Mouse (Mus musculus) limb, embryonic 14.5 days (tissue): ENCODE data around the gene Fam210b. TPM values are rescaled to one million over a fixed set of nuclear protein-coding genes. Genes with fewer than 3 reads are reported as not detected.
"Not testable (repeated sequence)": the region's sequence is repeated elsewhere in the genome, so short reads cannot be mapped to it uniquely, and the experiment has no call there.

Experiments used
- ATAC-seq: fragments of 200-750 bp; cut with Nextera tagmentation; 2 replicates; pipeline ENCODE4 v1.8.0; 2017; ENCODE audit warnings: low read depth, moderate number of reproducible peaks, moderate TSS enrichment; ENCODE audit not compliant: low FRiP score
- DNase-seq: peaks from one replicate; pipeline ENCODE4 v3.0.0-alpha.2; 2015; ENCODE audit warnings: low spot score
- H3K27ac ChIP-seq: fragments of 300-500 bp; sonication (generic); replicated peaks from 2 replicates; pipeline ENCODE4 v1.5.1; 2014; ENCODE audit warnings: low read depth, mild to moderate bottlenecking, low read length, moderate library complexity, mixed read lengths
- H3K27me3 ChIP-seq: fragments of 300-500 bp; sonication (generic); 2 replicates; pipeline ENCODE4 v1.6.1; 2014; ENCODE audit warnings: low read length, mixed read lengths; ENCODE audit not compliant: control insufficient read depth, insufficient read depth
- H3K36me3 ChIP-seq: fragments of 300-500 bp; sonication (generic); 2 replicates; pipeline ENCODE4 v1.6.1; 2014; ENCODE audit warnings: mild to moderate bottlenecking, low read length, moderate library complexity, mixed read lengths; ENCODE audit not compliant: control insufficient read depth, insufficient read depth
- H3K4me1 ChIP-seq: fragments of 300-500 bp; sonication (generic); 2 replicates; pipeline ENCODE4 v1.6.1; 2014; ENCODE audit warnings: antibody characterized with exemption, low read length, mixed read lengths; ENCODE audit not compliant: control insufficient read depth, insufficient read depth
- H3K4me2 ChIP-seq: fragments of 300-500 bp; sonication (generic); replicated peaks from 2 replicates; pipeline ENCODE4 v1.6.1; 2014; ENCODE audit warnings: low read depth, mild to moderate bottlenecking, low read length, moderate library complexity; ENCODE audit not compliant: severe bottlenecking
- H3K4me3 ChIP-seq: fragments of 300-500 bp; sonication (generic); replicated peaks from 2 replicates; pipeline ENCODE4 v1.5.1; 2014; ENCODE audit warnings: low read length
- H3K9ac ChIP-seq: fragments of 300-500 bp; sonication (generic); 2 replicates; pipeline ENCODE4 v1.6.1; 2014; ENCODE audit warnings: mild to moderate bottlenecking, low read depth, low read length, moderate library complexity; ENCODE audit not compliant: severe bottlenecking
- H3K9me3 ChIP-seq: fragments of 300-500 bp; sonication (generic); 2 replicates; pipeline ENCODE4 v1.6.1; 2016; ENCODE audit warnings: low read length; ENCODE audit not compliant: control insufficient read depth
- POLR2A ChIP-seq: fragments of 200-500 bp; IDR thresholded peaks from 2 replicates; pipeline ENCODE4 v1.8.0; 2012; ENCODE audit warnings: inconsistent platforms, mild to moderate bottlenecking, moderate library complexity, borderline replicate concordance; ENCODE audit not compliant: insufficient read depth, insufficient read length; ENCODE audit errors: extremely low read depth
- WGBS: fragments of 180-500 bp; shearing (Covaris S2); extraction: QIAGEN DNeasy Blood & Tissue Kit; methylation state at CpG from one replicate; pipeline ENCODE4 v1.1.7; 2014; 5-methylcytosine and 5-hydroxymethylcytosine counted together
- polyA plus RNA-seq, 2 experiments: library from polyadenylated mRNA; depleted of rRNA in 1 of 2; stranded (reverse) in 1 of 2; unstranded in 1 of 2; fragments of >200 nt; fragmentation: Nextera tagmentation in 1 of 2; extraction: Ambion mirVana in 1 of 2; gene quantifications; 2 replicates each; pipeline versions ENCODE4 v1.2.1 to v1.2.3; 2012 to 2014

Gene Fam210b
- polyA plus RNA-seq, 2 experiments, result 9.8 to 14.6 TPM

DNA sequence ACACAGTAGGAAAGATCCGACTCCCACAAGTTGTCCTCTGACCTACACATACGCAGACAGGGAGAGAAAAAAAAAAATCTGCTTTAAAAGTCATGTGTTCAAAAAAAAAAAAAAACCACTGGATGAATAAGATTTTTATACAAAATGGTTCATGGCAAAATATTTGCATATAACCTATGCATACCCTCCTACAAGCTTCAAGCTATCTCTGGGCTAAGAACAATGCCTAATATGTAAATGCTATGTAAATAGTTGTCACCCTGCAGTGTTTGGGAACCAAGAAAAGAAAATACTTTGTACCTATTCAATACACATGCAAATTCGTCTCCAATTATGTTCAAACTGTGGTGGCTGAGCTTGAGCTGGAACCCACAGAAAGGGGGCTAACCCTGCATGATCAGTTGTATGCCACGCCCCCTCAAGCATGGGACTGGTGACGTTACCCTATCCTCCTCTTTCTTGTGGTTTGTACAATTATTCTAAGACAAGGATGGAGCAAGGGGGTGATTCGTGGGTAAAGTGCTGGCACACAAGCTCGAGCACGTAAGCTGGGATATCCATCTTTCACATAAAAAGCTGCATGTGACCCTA, 41.2 kb upstream of the Fam210b start:
- no peak for ATAC-seq
- no peak for DNase-seq
- no peaks in the 10 kb centered on the region for H3K27me3 ChIP-seq
- H3K9ac ChIP-seq, result no peak overlapping the region
- H3K4me3 ChIP-seq, result no peak overlapping the region
- no peaks in the 10 kb centered on the region; the same call in 1 of the 2 replicates for H3K4me1 ChIP-seq
- H3K4me2 ChIP-seq, result no peak overlapping the region
- H3K36me3 ChIP-seq, result no peaks in the 10 kb centered on the region
- no peaks in the 10 kb centered on the region for H3K9me3 ChIP-seq
- no peak for TF ChIP-seq POLR2A
- H3K27ac ChIP-seq, result no peak overlapping the region
- WGBS, result 69% methylated on average over 8 of the region's 8 CpGs

DNA sequence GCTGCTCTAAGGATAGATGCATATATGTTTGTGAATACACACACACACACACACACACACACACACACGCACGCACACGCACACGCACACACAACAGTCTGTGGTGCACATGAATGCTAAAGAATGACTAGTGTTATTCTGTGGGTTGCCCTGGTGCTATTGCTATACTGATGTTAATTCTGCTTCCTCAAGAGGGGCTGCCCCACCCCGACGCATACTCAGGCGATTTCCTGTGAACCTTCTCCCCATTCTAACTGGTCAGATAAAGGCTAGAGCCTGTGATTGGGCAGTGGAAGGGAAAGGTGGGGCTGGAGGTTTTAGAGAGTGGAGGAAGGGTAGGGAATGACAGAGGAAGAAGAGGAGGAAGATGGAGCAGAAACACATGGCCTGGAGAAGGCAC, 39.8 kb upstream of the Fam210b start:
- H3K4me2 ChIP-seq, DNase-seq, H3K27me3 ChIP-seq, ATAC-seq, H3K36me3 ChIP-seq, H3K9ac ChIP-seq, H3K4me3 ChIP-seq, H3K27ac ChIP-seq, H3K4me1 ChIP-seq, H3K9me3 ChIP-seq: not testable (repeated sequence)
- WGBS, result 70% methylated on average over 7 of the region's 7 CpGs

DNA sequence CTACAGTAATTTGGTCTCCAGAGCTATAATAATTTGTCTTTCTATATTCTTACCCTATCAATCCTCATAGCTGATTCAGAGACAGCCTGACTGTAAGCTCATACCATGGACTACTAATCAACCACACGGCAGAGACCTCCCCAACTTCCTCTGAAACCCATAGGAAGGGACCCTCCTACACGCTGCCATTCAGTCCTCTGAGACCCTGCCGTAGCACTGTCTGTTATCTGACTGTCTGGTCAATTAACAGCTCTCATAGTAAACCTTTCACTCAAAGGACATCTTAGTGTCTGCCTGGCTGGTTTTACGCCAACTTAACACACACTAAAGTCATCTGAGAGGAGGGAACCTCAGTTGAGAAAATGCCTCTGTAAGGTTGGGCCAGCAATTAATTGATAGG, 38.8 kb upstream of the Fam210b start:
- H3K9me3 ChIP-seq, result no peaks in the 10 kb centered on the region
- DNase-seq (no peak), ATAC-seq (no peak)
- no peak for TF ChIP-seq POLR2A
- no peak overlapping the region for H3K27ac ChIP-seq
- no peak overlapping the region for H3K4me2 ChIP-seq
- WGBS, result 66% methylated on average over 4 of the region's 4 CpGs
- H3K36me3 ChIP-seq, result no peaks in the 10 kb centered on the region
- H3K4me1 ChIP-seq, result no peaks in the 10 kb centered on the region
- no peak overlapping the region for H3K9ac ChIP-seq
- no peaks in the 10 kb centered on the region for H3K27me3 ChIP-seq
- H3K4me3 ChIP-seq, result no peak overlapping the region

DNA sequence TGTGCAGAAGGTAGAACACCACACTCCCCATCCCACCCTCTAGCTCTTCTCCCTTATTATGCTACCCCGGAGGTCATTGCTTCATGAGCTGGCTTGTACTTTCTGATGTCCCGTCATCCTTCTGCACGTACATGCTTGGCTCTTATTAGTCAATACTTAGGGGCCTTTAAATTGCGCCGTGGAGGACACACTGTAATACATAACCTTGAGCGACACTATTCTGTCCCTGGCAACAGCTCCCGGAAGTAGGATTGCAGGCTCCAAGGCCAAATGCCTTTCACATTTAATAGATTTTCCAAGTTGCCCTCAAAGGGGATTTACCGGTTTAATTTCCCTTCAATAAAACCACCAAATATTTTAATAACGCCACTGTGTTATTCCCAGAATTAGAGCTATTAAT, 33.6 kb upstream of the Fam210b start:
- Histone ChIP-seq H3K4me1 (peaks cover 3% of the 10 kb centered on the region; the same call in 1 of the 2 replicates), H3K9me3 (no peaks in the 10 kb centered on the region), H3K9ac (no peak overlapping the region), H3K36me3 (no peaks in the 10 kb centered on the region), H3K27me3 (no peaks in the 10 kb centered on the region), H3K4me3 (no peak overlapping the region), H3K4me2 (no peak overlapping the region), H3K27ac (no peak overlapping the region)
- DNase-seq (no peak), ATAC-seq (no peak)
- WGBS, result 50% methylated on average over 9 of the region's 9 CpGs
- TF ChIP-seq POLR2A, result no peak

DNA sequence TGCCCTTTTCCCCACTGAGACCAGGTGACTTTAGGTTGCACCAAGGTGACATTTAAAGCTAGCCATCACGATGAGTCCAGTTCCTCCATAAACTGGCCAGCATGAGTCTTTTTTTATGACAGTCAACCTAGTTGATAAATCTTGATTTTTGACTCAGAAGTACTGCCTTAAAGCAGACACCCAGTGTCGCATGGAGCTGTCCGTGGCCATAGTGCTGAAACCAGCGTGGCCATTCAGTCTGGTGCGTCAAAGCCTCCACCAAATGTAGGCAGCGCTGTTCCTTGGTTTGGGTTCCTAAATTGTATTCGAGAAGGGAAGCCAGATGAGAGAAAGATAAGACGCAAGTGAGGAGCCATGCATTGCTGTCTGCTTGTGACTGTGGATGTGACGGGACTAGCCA, 24.5 kb upstream of the Fam210b start:
- 13% methylated on average over 9 of the region's 9 CpGs for WGBS
- Histone ChIP-seq H3K4me2 (no peak overlapping the region), H3K9ac (no peak overlapping the region), H3K27ac (no peak overlapping the region), H3K9me3 (no peaks in the 10 kb centered on the region), H3K36me3 (no peaks in the 10 kb centered on the region), H3K4me1 (no peaks in the 10 kb centered on the region), H3K4me3 (no peak overlapping the region), H3K27me3 (no peaks in the 10 kb centered on the region)
- TF ChIP-seq POLR2A, result no peak
- ATAC-seq, result no peak
- DNase-seq, result peak; percentile 87

DNA sequence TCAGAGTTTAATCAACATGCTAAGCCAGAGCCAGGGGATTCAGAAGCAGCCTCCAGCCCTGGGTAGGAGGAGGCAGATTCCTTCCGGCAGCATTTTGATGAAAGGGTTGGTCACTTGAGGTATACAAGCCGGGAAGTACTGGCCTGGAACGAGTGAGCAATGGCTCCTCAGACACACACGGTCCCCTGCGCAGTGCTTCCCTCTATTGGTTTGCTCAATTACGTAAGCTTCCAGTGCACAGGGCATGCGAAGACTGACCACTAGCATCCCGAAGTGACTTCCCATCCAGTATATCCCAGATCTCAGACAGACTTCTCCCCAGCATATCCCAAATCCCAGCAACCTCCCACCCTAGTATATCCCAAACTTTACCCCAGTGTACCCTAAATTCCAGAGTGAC, 17.1 kb upstream of the Fam210b start:
- H3K27ac ChIP-seq, result no peak overlapping the region
- H3K9ac ChIP-seq, result no peak overlapping the region
- no peaks in the 10 kb centered on the region for H3K9me3 ChIP-seq
- TF ChIP-seq POLR2A, result no peak
- DNase-seq (no peak), ATAC-seq (no peak)
- no peaks in the 10 kb centered on the region for H3K36me3 ChIP-seq
- H3K4me1 ChIP-seq, result no peaks in the 10 kb centered on the region
- 51% methylated on average over 8 of the region's 8 CpGs for WGBS
- H3K27me3 ChIP-seq, result peaks cover 4% of the 10 kb centered on the region; the same call in 1 of the 2 replicates
- no peak overlapping the region for H3K4me2 ChIP-seq
- H3K4me3 ChIP-seq, result no peak overlapping the region
